Mouse (Mus musculus) granulocyte monocyte progenitor cell, adult 5-6 weeks (primary cell): ENCODE results near the gene Lpin2. TPM values are rescaled to one million over a fixed set of nuclear protein-coding genes. Genes with fewer than 3 reads are reported as not detected.

Experiments used
- ATAC-seq: replicated peaks from 2 replicates; pipeline ENCODE4 v1.8.0; 2016; ENCODE audit warnings: mild to moderate bottlenecking, moderate TSS enrichment, inconsistent platforms; ENCODE audit not compliant: poor library complexity, severe bottlenecking
- total RNA-seq, 2 experiments: library from RNA; stranded (forward) in 1 of 2; stranded (reverse) in 1 of 2; fragments of 200-712, 200-1000 nt in 1 of 2; fragments of >200 nt in 1 of 2; fragmentation: Nextera tagmentation in 1 of 2; gene quantifications; 2 replicates each; pipeline ENCODE4 v1.2.3; 2014 to 2017

Gene Lpin2
- 27.0 and 27.9 TPM in 2 replicates for total RNA-seq (2014; fragmentation: Nextera tagmentation)
- total RNA-seq (2017) = 24.9 and 42.3 TPM in 2 replicates

DNA sequence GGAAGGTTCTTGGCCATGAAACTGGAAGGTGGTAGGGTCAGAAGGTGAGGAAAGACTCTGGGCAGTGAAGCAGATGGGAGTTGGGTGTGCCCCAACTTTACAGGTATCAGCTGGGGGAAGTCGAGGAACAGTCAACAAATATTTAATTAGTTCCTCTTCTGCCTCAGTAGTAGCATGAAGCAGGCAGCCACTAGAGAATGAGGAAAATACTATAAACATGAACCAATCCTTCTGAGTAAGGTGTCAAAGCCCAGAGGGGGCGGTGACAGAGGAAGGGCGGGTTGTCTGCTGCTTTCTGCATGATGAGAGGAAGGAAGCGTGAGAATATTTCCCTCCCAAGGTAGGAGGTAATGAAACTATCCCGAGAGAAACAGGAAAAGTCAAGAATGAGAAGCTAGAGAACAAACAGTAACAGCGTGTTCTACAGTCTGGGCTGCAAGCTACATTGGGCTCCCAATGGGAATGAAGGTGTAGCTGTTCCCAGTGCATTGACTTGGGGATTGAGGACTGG, at the start of gene Lpin2:
TSS of gene Lpin2 (plus strand) at position 350 of the 511 bp plus-strand sequence.
- ATAC-seq = peak; percentile 50

GRCm38 (mm10) chr17:71132856-71133439, 49.4 kb upstream of the Lpin2 start:
- peak; percentile 60 for ATAC-seq

DNA sequence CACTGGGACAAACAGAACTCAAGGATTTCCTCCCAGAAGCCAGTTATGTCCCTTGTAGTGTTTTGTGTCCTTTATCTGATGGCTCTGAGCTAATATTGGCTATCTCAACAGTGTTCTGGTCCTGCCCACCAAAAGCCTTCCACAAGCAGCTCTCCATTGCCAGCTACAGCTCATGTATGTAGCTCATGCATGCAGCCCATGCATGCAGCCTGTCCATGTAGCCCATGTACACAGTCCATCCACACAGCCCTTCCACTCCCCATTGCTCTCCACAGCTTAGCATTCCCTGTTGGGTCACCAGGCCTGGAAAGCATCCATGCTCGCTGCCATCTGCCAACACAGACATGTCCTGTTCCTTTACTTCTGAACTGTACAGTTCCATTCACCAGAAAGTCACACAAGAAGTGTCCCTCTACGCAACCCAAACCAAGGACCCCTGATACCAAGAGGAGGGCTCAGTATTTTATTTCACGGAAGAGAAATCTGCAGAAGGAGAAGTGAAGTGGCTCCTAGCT, 47.9 kb upstream of the Lpin2 start:
- no peak for ATAC-seq

DNA sequence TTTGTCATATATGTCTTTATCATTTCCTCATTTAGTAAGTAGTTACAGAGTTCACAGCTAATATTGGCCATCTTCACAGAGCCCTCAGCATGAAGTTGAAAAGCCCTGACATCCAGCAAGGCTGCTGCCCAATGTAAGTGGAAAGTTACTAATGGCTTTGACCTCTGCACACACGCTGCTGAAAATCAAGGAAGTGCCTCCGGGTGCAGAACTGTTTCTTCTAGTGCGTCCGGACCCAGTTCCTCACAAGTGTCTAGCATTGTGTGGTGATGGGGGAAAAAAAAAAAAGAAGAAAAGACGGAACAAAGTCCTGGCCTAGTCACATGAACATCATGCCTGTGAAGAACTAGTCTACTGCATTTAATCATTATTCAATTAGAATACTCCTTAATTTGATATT, 47.3 kb upstream of the Lpin2 start:
- ATAC-seq = peak; percentile 83

DNA sequence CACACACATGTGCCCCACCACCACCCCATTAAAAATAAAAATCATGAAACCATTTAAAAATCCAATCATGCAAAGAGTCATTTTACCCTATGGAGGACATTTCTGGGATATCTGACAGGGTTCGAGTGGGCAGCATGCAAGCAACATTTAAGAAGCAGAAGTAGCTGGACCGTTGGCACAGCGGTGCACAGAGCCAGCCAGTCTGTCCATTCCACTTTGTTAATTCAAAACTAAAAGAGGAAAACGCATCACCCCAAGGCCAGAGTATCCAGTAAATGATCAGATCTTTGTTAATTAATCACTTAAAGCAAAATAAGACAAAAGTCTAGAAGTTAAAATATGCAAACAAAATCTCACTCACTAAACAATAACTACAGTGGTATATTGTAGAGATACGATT, 46.5 kb upstream of the Lpin2 start:
- ATAC-seq = no peak

GRCm38 (mm10) chr17:71136384-71137333, 45.7 kb upstream of the Lpin2 start:
- no peak for ATAC-seq

DNA sequence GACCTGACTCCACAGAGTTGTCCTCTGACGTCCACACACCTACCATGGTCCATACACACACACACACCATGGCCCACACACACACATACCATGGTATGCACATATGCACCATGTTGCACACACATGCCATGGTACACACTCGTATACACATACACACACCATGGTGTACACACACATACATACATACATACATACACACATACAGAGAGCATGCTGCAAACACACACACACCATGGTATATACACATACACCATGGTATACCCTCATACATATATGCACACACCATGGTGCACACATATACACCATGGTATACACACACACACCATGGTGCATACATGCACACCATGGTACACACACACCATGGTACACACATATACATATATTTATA, 45.0 kb upstream of the Lpin2 start:
- ATAC-seq = no peak

DNA sequence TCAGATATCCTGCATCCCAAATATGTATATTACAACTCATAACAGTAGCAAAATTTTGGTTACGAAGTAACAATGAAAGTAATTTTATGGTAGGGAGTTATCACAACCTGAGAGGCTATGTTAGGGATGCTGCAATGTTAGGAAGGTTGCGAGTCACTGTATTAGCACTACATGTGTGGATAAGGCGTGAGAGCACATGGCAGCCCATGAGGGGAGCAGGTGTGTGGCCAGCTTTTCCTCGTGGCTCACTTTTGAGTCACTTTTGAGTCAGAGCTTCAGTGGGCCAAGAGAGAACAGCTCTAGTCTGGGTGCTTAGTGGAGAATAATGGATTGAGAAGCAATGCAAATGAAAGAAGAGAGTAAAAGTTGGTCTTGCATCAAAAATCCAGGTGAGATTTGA, 40.3 kb upstream of the Lpin2 start:
- no peak for ATAC-seq

- ATAC-seq = peak; percentile 50
Measured at GRCm38 (mm10) chr17:71143155-71143554, 39.2 kb upstream of the Lpin2 start.

DNA sequence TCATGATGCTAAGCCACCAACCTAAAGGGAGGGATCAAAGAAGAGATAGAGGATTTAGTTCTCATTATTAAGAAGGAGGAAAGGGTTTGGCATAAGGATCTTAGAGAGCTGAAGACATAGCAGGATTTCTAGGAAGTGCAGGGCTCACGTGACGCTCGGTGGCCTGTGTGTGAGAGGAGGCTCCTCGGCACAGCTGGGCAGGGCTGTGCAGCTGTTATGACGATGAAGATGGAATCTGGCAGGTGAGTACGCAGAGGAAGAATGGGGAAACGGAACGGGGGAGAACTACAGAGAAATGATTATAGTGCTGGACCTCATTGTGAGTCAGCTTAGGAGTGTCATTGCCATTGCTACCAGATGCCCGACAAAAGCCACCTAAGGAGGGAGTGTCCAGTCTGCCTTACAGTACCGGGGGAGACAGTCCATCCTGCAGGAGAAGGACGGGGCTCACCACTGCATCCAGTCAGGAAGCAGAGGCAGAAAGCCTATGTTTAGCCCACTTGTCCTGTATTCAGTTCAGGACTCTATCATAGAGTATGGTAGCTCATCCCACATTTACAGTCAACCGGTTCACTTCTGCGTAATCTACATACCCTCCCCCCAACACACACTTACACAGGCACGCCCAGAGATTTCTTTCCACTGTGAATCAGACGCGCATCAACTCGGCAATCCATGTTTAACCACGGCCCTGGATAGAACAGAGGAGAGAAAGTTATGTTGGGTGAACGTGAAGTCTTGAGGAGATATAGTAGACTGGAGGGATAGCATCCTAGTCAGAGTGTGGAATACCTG, 37.8 kb upstream of the Lpin2 start:
- no peak for ATAC-seq

- ATAC-seq = no peak
Measured at GRCm38 (mm10) chr17:71145248-71145961, 37.0 kb upstream of the Lpin2 start.

DNA sequence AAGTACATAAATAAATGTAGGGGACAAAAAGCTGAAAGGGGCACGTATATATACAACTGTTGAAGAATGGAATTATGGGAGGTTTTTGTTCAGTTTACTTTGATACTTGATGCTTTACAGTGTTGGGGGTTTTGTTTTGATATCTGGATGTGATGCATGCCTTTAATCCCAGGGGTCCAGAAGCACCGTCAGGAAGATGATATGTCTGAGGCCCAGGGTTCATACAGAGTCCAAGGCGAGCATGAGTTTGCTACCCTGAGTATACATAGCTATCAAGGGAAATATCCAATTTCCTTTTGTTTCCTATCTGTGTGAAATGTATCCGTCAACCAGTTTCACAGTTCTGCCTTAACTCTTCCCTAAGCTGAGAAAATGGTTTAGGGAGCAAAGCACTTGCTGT, 29.0 kb upstream of the Lpin2 start:
- no peak for ATAC-seq

DNA sequence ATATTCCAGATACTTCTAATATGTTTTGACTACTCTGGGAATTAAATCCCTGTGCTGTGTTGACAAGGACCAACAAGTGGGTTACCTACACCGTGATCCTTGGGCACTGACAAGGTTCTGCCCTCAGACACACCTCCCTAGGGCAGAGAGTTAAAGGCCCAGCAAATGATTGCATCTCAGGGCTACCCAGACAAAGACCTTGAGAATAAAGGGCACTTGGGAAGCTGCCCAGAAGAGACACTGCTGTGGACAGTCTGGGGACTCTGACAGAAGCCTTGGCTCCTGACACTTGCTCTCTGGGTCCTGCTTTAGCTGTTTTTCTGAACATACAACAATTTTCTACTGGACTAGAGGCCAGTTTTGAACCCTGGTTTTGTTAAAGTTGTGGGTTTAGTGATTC, 27.1 kb upstream of the Lpin2 start:
- no peak for ATAC-seq

DNA sequence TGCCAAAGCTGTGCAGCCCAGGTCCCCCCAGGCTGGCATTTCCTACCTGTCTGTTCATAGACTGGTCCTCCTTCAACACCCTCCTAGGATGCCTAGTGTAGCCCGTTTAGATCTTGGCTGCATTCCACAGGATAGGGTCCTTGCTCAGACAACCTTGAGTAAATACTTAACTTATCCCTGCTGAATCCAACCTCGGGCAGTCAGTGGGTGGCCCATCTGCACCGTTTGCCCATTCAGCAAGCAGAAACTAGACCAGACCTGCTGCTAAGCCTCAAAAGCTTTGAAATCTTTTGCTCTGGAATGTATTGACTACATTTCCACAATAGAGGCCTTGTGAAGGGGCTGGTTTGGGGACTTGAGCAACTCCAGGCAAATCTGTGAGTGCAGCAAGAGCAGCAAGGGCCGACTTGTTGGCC, 23.2 kb upstream of the Lpin2 start:
- no peak for ATAC-seq

DNA sequence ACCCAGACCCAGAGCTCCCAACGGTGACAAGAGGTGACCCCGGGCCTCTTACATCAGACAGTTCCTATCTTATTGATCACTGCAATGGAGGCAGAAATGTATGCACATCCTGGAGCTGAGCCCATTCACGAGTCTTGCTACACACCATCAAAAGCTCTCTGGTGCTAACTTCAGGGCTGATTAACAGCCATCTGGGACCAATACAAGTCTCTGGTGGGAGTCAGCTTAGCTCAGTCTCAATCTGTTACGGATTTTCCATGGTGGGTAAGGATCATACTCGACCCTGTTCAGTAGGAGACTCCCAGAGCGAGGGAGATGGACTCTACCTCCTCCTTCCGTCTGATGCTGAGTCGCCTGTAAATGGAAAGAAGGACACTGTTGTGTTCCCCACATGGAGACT, 22.6 kb upstream of the Lpin2 start:
- ATAC-seq = no peak

- peak; percentile 33 for ATAC-seq
Measured at GRCm38 (mm10) chr17:71160244-71160995, 21.9 kb upstream of the Lpin2 start.

- peak; percentile 97 for ATAC-seq
Measured at GRCm38 (mm10) chr17:71164991-71165390, 17.4 kb upstream of the Lpin2 start.

DNA sequence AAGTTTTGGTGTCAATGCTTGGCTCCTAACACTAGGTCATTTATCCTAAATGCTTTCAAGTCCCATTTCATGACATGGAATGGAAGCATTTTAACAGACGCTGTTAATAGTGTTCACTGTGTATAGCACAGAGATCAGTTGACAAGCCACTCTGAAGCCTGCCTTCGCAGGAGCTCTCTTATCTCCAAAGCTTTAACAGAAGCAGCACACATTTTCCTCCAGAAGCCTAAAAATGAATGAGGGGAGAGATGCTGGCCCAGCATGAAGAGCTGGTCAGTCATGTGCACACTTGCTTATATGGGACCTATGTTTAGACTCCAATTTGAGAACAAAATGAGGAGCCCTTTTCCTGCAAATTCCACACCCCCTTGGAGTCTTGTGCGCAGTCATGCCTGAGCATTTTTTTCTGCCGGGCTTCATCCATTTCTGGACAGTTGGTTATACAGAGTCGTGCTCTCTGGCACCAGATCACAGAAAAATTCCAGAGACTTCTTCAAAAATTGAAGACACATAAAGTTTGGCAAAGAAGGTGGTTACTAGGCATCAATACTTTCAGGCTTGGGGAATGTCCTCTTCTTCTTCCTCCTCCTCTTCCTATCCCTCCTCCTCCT, 14.1 kb upstream of the Lpin2 start:
- no peak for ATAC-seq

GRCm38 (mm10) chr17:71168846-71169245, 13.5 kb upstream of the Lpin2 start:
- no peak for ATAC-seq
